Mouse (Mus musculus): Measurements from ENCODE around the gene Sept12. TPM values are rescaled to one million over a fixed set of nuclear protein-coding genes. Genes with fewer than 3 reads are reported as not detected.

The Sept12 gene
- polyA plus RNA-seq, 1 experiment: 0.44 TPM

DNA sequence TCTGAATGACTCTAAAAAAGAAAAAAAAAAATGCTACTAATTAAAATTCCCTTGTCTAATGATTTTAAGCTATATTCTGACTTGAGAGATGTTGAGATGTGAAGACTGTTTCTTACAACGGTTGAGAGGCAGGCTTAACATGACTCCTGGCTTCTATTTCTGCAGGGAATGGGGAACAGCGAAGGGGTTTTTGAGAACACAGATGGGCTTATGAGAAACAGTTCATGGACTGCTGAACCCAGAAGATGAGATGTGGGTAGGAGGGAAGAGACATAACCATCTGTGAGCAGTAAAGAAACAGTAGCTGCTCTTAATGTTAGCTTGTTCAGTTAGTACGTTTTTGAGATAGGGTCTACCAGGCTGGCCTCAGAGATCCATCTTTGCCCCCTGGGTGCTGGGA, 41.0 kb downstream of the Sept12 start:
- Histone ChIP-seq H3K4me1 (replicated peaks; ENCODE audit: control insufficient read depth, insufficient read depth, low read length) (peaks cover 5% of the 10 kb centered on the region), H3K36me3 (ENCODE audit: control insufficient read depth, insufficient read depth, low read length) (peaks cover 44% of the 10 kb centered on the region), H3K27me3 (ENCODE audit: control insufficient read depth, insufficient read depth, low read length) (no peaks in the 10 kb centered on the region), H3K4me3 (ENCODE audit: control insufficient read depth, insufficient read depth, low read length) (no peak overlapping the region), H3K27ac (ENCODE audit: control insufficient read depth, insufficient read depth, low read length) (no peak overlapping the region)
- TF ChIP-seq POLR2A (IDR thresholded peaks at IDR 0.05; ENCODE audit: control insufficient read depth, extremely low read depth, insufficient read depth, low read length, poor library complexity) (no peak), CTCF (IDR thresholded peaks at IDR 0.05; ENCODE audit: borderline replicate concordance, control insufficient read depth, extremely low read depth, insufficient read depth, low read length, poor library complexity) (no peak)
- DNase-seq: no peak
- WGBS: 95% methylated on average over 3 of the region's 3 CpGs

DNA sequence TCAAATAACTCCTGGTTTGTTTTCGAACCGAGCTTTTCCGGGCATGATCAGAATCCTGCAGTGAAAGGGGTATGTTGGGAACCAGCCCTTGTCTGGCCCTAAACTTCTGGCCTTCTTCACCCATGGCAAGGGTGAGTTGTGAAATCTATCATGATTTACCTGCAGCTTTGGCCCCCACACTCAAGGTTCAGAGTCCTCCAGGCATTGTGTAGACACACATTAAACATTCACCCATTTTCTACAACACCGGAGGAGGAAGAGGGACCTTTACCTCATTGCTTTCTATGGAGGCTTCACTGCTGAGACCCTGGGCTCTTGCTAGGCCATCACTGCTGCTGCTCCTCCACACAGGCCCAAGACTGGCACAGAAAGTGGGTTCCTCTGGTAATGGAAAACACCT, 50.3 kb downstream of the Sept12 start:
- TF ChIP-seq CTCF (IDR thresholded peaks at IDR 0.05; ENCODE audit: borderline replicate concordance, control insufficient read depth, extremely low read depth, insufficient read depth, low read length, poor library complexity): no peak
- no peak for TF ChIP-seq POLR2A (IDR thresholded peaks at IDR 0.05; ENCODE audit: control insufficient read depth, extremely low read depth, insufficient read depth, low read length, poor library complexity)
- no peak overlapping the region for H3K4me3 ChIP-seq (ENCODE audit: control insufficient read depth, insufficient read depth, low read length)
- H3K27me3 ChIP-seq (ENCODE audit: control insufficient read depth, insufficient read depth, low read length): no peaks in the 10 kb centered on the region
- H3K36me3 ChIP-seq (ENCODE audit: control insufficient read depth, insufficient read depth, low read length): peaks cover 49% of the 10 kb centered on the region
- no peak overlapping the region for H3K27ac ChIP-seq (ENCODE audit: control insufficient read depth, insufficient read depth, low read length)
- DNase-seq: no peak
- H3K4me1 ChIP-seq (replicated peaks; ENCODE audit: control insufficient read depth, insufficient read depth, low read length): no peaks in the 10 kb centered on the region
- WGBS: 96% methylated on average over 4 of the region's 4 CpGs

GRCm38 (mm10) chr16:4946155-4946554, 51.5 kb downstream of the Sept12 start:
- TF ChIP-seq POLR2A (IDR thresholded peaks at IDR 0.05; ENCODE audit: control insufficient read depth, extremely low read depth, insufficient read depth, low read length, poor library complexity) (no peak), CTCF (IDR thresholded peaks at IDR 0.05; ENCODE audit: borderline replicate concordance, control insufficient read depth, extremely low read depth, insufficient read depth, low read length, poor library complexity) (no peak)
- Histone ChIP-seq H3K4me3 (ENCODE audit: control insufficient read depth, insufficient read depth, low read length) (no peak overlapping the region), H3K36me3 (ENCODE audit: control insufficient read depth, insufficient read depth, low read length) (peaks cover 47% of the 10 kb centered on the region), H3K27me3 (ENCODE audit: control insufficient read depth, insufficient read depth, low read length) (no peaks in the 10 kb centered on the region), H3K4me1 (replicated peaks; ENCODE audit: control insufficient read depth, insufficient read depth, low read length) (no peaks in the 10 kb centered on the region), H3K27ac (ENCODE audit: control insufficient read depth, insufficient read depth, low read length) (no peak overlapping the region)
- WGBS: 96% methylated on average over 3 of the region's 3 CpGs
- no peak for DNase-seq

- peaks cover 40% of the 10 kb centered on the region for H3K36me3 ChIP-seq (ENCODE audit: control insufficient read depth, insufficient read depth, low read length)
- H3K4me1 ChIP-seq (replicated peaks; ENCODE audit: control insufficient read depth, insufficient read depth, low read length): no peaks in the 10 kb centered on the region
- DNase-seq: no peak
- WGBS: 90% methylated on average over 4 of the region's 4 CpGs
- no peak overlapping the region for H3K27ac ChIP-seq (ENCODE audit: control insufficient read depth, insufficient read depth, low read length)
- H3K4me3 ChIP-seq (ENCODE audit: control insufficient read depth, insufficient read depth, low read length): no peak overlapping the region
- no peaks in the 10 kb centered on the region for H3K27me3 ChIP-seq (ENCODE audit: control insufficient read depth, insufficient read depth, low read length)
- TF ChIP-seq POLR2A (IDR thresholded peaks at IDR 0.05; ENCODE audit: control insufficient read depth, extremely low read depth, insufficient read depth, low read length, poor library complexity) (no peak), CTCF (IDR thresholded peaks at IDR 0.05; ENCODE audit: borderline replicate concordance, control insufficient read depth, extremely low read depth, insufficient read depth, low read length, poor library complexity) (no peak)
Observed at GRCm38 (mm10) chr16:4945415-4945814, 52.2 kb downstream of the Sept12 start.

- H3K27ac ChIP-seq (ENCODE audit: control insufficient read depth, insufficient read depth, low read length): no peak overlapping the region
- peaks cover 12% of the 10 kb centered on the region for H3K4me1 ChIP-seq (replicated peaks; ENCODE audit: control insufficient read depth, insufficient read depth, low read length)
- WGBS: 99% methylated on average over 3 of the region's 3 CpGs
- TF ChIP-seq CTCF (IDR thresholded peaks at IDR 0.05; ENCODE audit: borderline replicate concordance, control insufficient read depth, extremely low read depth, insufficient read depth, low read length, poor library complexity) (no peak), POLR2A (IDR thresholded peaks at IDR 0.05; ENCODE audit: control insufficient read depth, extremely low read depth, insufficient read depth, low read length, poor library complexity) (no peak)
- no peaks in the 10 kb centered on the region for H3K27me3 ChIP-seq (ENCODE audit: control insufficient read depth, insufficient read depth, low read length)
- no peak overlapping the region for H3K4me3 ChIP-seq (ENCODE audit: control insufficient read depth, insufficient read depth, low read length)
- DNase-seq: no peak
- H3K36me3 ChIP-seq (ENCODE audit: control insufficient read depth, insufficient read depth, low read length): peaks cover 29% of the 10 kb centered on the region
Observed at GRCm38 (mm10) chr16:4943431-4943830, 54.2 kb downstream of the Sept12 start.

DNA sequence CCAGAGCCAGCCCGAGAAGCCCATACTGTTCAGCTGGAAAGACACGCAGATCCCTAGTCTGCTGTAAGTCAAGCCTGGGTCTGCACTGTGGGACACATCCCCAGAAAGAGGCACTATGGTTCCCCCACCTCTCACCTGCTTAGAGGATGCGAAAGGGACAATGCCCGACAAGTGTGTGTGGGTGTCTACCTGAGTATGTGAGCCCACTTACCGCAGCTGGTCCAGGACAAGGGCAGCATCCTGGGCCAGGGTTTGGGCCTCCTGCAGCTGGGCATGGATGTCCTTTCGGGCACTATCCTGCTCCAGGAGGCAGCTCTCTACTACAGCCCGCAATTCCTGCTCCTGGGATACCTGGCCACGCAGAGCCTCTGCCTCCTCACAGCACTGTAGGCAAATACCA, 54.8 kb downstream of the Sept12 start:
- no peak for DNase-seq
- TF ChIP-seq POLR2A (IDR thresholded peaks at IDR 0.05; ENCODE audit: control insufficient read depth, extremely low read depth, insufficient read depth, low read length, poor library complexity): no peak
- TF ChIP-seq CTCF (IDR thresholded peaks at IDR 0.05; ENCODE audit: borderline replicate concordance, control insufficient read depth, extremely low read depth, insufficient read depth, low read length, poor library complexity): no peak
- 98% methylated on average over 8 of the region's 8 CpGs for WGBS
- Histone ChIP-seq H3K36me3 (ENCODE audit: control insufficient read depth, insufficient read depth, low read length) (peaks cover 27% of the 10 kb centered on the region), H3K4me1 (replicated peaks; ENCODE audit: control insufficient read depth, insufficient read depth, low read length) (peaks cover 12% of the 10 kb centered on the region), H3K27ac (ENCODE audit: control insufficient read depth, insufficient read depth, low read length) (no peak overlapping the region), H3K27me3 (ENCODE audit: control insufficient read depth, insufficient read depth, low read length) (no peaks in the 10 kb centered on the region), H3K4me3 (ENCODE audit: control insufficient read depth, insufficient read depth, low read length) (no peak overlapping the region)

GRCm38 (mm10) chr16:4941016-4941415, 56.6 kb downstream of the Sept12 start:
- peaks cover 17% of the 10 kb centered on the region for H3K36me3 ChIP-seq (ENCODE audit: control insufficient read depth, insufficient read depth, low read length)
- H3K4me3 ChIP-seq (ENCODE audit: control insufficient read depth, insufficient read depth, low read length): no peak overlapping the region
- peaks cover 12% of the 10 kb centered on the region for H3K4me1 ChIP-seq (replicated peaks; ENCODE audit: control insufficient read depth, insufficient read depth, low read length)

More at GRCm38 (mm10) chr16:4941016-4941415, 56.6 kb downstream of the Sept12 start:
- no peaks in the 10 kb centered on the region for H3K27me3 ChIP-seq (ENCODE audit: control insufficient read depth, insufficient read depth, low read length)
- no peak overlapping the region for H3K27ac ChIP-seq (ENCODE audit: control insufficient read depth, insufficient read depth, low read length)
- DNase-seq: no peak
- no peak for TF ChIP-seq CTCF (IDR thresholded peaks at IDR 0.05; ENCODE audit: borderline replicate concordance, control insufficient read depth, extremely low read depth, insufficient read depth, low read length, poor library complexity)
- no peak for TF ChIP-seq POLR2A (IDR thresholded peaks at IDR 0.05; ENCODE audit: control insufficient read depth, extremely low read depth, insufficient read depth, low read length, poor library complexity)
